Mouse (Mus musculus) liver, postnatal 0 days (tissue): Measurements from ENCODE around the gene Idua.

Experiments used
- CTCF ChIP-seq: sonication (generic); IDR thresholded peaks from 2 replicates; pipeline ENCODE4 v1.5.1; 2016; ENCODE audit warnings: antibody characterized with exemption, low read depth
- EP300 ChIP-seq: IDR thresholded peaks from 2 replicates; pipeline ENCODE4 v1.6.1; 2016; ENCODE audit warnings: antibody characterized with exemption, low read depth, mild to moderate bottlenecking

DNA sequence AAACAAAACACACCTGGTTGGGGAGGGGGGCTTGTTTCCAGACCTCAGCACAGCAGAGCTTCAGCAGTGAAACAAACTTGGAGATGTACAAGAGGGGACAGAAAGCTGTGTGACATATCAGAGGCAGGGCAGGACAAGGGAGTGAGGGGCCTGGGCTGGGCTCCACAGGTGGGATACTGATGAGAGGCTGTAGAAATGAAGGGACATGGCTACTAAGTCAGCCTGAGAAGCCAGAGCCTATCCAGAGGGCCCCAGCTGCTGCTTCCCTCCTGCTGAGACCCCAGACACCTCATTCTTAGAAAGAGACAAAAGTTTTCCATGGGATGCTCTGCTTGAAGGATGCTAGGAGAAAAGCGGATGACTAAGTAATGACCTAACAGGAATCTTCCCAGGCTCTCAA is 1.5 kb upstream of the Idua start:
- TF ChIP-seq CTCF (no peak), EP300 (no peak)
